Mouse (Mus musculus): ENCODE measurements around the gene Btn1a1. TPM values are rescaled to one million over a fixed set of nuclear protein-coding genes. Genes with fewer than 3 reads are reported as not detected.

Gene Btn1a1
- polyA plus RNA-seq, 1 experiment, result 0.05 TPM

- Histone ChIP-seq H3K36me3 (ENCODE audit: control insufficient read depth, insufficient read depth, low read length) (no peaks in the 10 kb centered on the region), H3K27me3 (ENCODE audit: control insufficient read depth, insufficient read depth, low read length) (no peaks in the 10 kb centered on the region), H3K4me1 (replicated peaks; ENCODE audit: control insufficient read depth, insufficient read depth, low read length) (peaks cover 3% of the 10 kb centered on the region), H3K4me3 (ENCODE audit: control insufficient read depth, insufficient read depth, low read length) (no peak overlapping the region), H3K27ac (ENCODE audit: control insufficient read depth, insufficient read depth, low read length) (no peak overlapping the region)
- no peak for TF ChIP-seq POLR2A (IDR thresholded peaks at IDR 0.05; ENCODE audit: control insufficient read depth, extremely low read depth, insufficient read depth, low read length, poor library complexity)
- no peak for TF ChIP-seq CTCF (IDR thresholded peaks at IDR 0.05; ENCODE audit: borderline replicate concordance, control insufficient read depth, extremely low read depth, insufficient read depth, low read length, poor library complexity)
- 78% methylated on average over 14 of the region's 14 CpGs for WGBS
- DNase-seq, result no peak
These were observed 40.1 kb upstream of the Btn1a1 start for GRCm38 (mm10) chr13:23505662-23506345.

GRCm38 (mm10) chr13:23503797-23504196, 38.1 kb upstream of the Btn1a1 start:
- H3K27me3 ChIP-seq (ENCODE audit: control insufficient read depth, insufficient read depth, low read length), result no peaks in the 10 kb centered on the region
- TF ChIP-seq CTCF (IDR thresholded peaks at IDR 0.05; ENCODE audit: borderline replicate concordance, control insufficient read depth, extremely low read depth, insufficient read depth, low read length, poor library complexity) (no peak), POLR2A (IDR thresholded peaks at IDR 0.05; ENCODE audit: control insufficient read depth, extremely low read depth, insufficient read depth, low read length, poor library complexity) (no peak)
- H3K27ac ChIP-seq (ENCODE audit: control insufficient read depth, insufficient read depth, low read length), result no peak overlapping the region
- DNase-seq, result peak; percentile 64
- H3K4me1 ChIP-seq (replicated peaks; ENCODE audit: control insufficient read depth, insufficient read depth, low read length), result peaks cover 3% of the 10 kb centered on the region
- WGBS, result 10% methylated on average over 9 of the region's 9 CpGs
- no peak overlapping the region for H3K4me3 ChIP-seq (ENCODE audit: control insufficient read depth, insufficient read depth, low read length)
- no peaks in the 10 kb centered on the region for H3K36me3 ChIP-seq (ENCODE audit: control insufficient read depth, insufficient read depth, low read length)

GRCm38 (mm10) chr13:23502916-23503315, 37.2 kb upstream of the Btn1a1 start:
- peaks cover 3% of the 10 kb centered on the region for H3K4me1 ChIP-seq (replicated peaks; ENCODE audit: control insufficient read depth, insufficient read depth, low read length)
- no peaks in the 10 kb centered on the region for H3K27me3 ChIP-seq (ENCODE audit: control insufficient read depth, insufficient read depth, low read length)
- WGBS, result 94% methylated on average over 4 of the region's 4 CpGs
- no peak overlapping the region for H3K27ac ChIP-seq (ENCODE audit: control insufficient read depth, insufficient read depth, low read length)
- no peak overlapping the region for H3K4me3 ChIP-seq (ENCODE audit: control insufficient read depth, insufficient read depth, low read length)
- no peak for TF ChIP-seq CTCF (IDR thresholded peaks at IDR 0.05; ENCODE audit: borderline replicate concordance, control insufficient read depth, extremely low read depth, insufficient read depth, low read length, poor library complexity)
- no peak for TF ChIP-seq POLR2A (IDR thresholded peaks at IDR 0.05; ENCODE audit: control insufficient read depth, extremely low read depth, insufficient read depth, low read length, poor library complexity)
- no peaks in the 10 kb centered on the region for H3K36me3 ChIP-seq (ENCODE audit: control insufficient read depth, insufficient read depth, low read length)
- no peak for DNase-seq

- TF ChIP-seq CTCF (IDR thresholded peaks at IDR 0.05; ENCODE audit: borderline replicate concordance, control insufficient read depth, extremely low read depth, insufficient read depth, low read length, poor library complexity) (no peak), POLR2A (IDR thresholded peaks at IDR 0.05; ENCODE audit: control insufficient read depth, extremely low read depth, insufficient read depth, low read length, poor library complexity) (no peak)
- no peak overlapping the region for H3K4me3 ChIP-seq (ENCODE audit: control insufficient read depth, insufficient read depth, low read length)
These were observed 36.4 kb upstream of the Btn1a1 start for GRCm38 (mm10) chr13:23502031-23502567.

GRCm38 (mm10) chr13:23501511-23501910, 35.8 kb upstream of the Btn1a1 start:
- Histone ChIP-seq H3K4me3 (ENCODE audit: control insufficient read depth, insufficient read depth, low read length) (no peak overlapping the region), H3K27ac (ENCODE audit: control insufficient read depth, insufficient read depth, low read length) (no peak overlapping the region), H3K36me3 (ENCODE audit: control insufficient read depth, insufficient read depth, low read length) (no peaks in the 10 kb centered on the region), H3K4me1 (replicated peaks; ENCODE audit: control insufficient read depth, insufficient read depth, low read length) (peaks cover 3% of the 10 kb centered on the region), H3K27me3 (ENCODE audit: control insufficient read depth, insufficient read depth, low read length) (no peaks in the 10 kb centered on the region)
- TF ChIP-seq CTCF (IDR thresholded peaks at IDR 0.05; ENCODE audit: borderline replicate concordance, control insufficient read depth, extremely low read depth, insufficient read depth, low read length, poor library complexity), result no peak
- no peak for DNase-seq
- WGBS, result 79% methylated on average over 5 of the region's 5 CpGs

More at GRCm38 (mm10) chr13:23502031-23502567, 36.4 kb upstream of the Btn1a1 start:
- WGBS, result 86% methylated on average over 9 of the region's 9 CpGs
- Histone ChIP-seq H3K27me3 (ENCODE audit: control insufficient read depth, insufficient read depth, low read length) (no peaks in the 10 kb centered on the region), H3K36me3 (ENCODE audit: control insufficient read depth, insufficient read depth, low read length) (no peaks in the 10 kb centered on the region), H3K4me1 (replicated peaks; ENCODE audit: control insufficient read depth, insufficient read depth, low read length) (peaks cover 3% of the 10 kb centered on the region), H3K27ac (ENCODE audit: control insufficient read depth, insufficient read depth, low read length) (no peak overlapping the region)
- no peak for DNase-seq

- peak; percentile 75 for DNase-seq
- Histone ChIP-seq H3K27ac (ENCODE audit: control insufficient read depth, insufficient read depth, low read length) (no peak overlapping the region), H3K4me1 (replicated peaks; ENCODE audit: control insufficient read depth, insufficient read depth, low read length) (no peaks in the 10 kb centered on the region), H3K4me3 (ENCODE audit: control insufficient read depth, insufficient read depth, low read length) (no peak overlapping the region), H3K27me3 (ENCODE audit: control insufficient read depth, insufficient read depth, low read length) (no peaks in the 10 kb centered on the region), H3K36me3 (ENCODE audit: control insufficient read depth, insufficient read depth, low read length) (no peaks in the 10 kb centered on the region)
- WGBS, result 14% methylated on average over 17 of the region's 17 CpGs
- TF ChIP-seq POLR2A (IDR thresholded peaks at IDR 0.05; ENCODE audit: control insufficient read depth, extremely low read depth, insufficient read depth, low read length, poor library complexity), result no peak
- TF ChIP-seq CTCF (IDR thresholded peaks at IDR 0.05; ENCODE audit: borderline replicate concordance, control insufficient read depth, extremely low read depth, insufficient read depth, low read length, poor library complexity), result no peak
These were observed 34.9 kb upstream of the Btn1a1 start for GRCm38 (mm10) chr13:23500424-23501200.

Data from thymus, adult 2 months (tissue).